In the genomic region with DNA sequence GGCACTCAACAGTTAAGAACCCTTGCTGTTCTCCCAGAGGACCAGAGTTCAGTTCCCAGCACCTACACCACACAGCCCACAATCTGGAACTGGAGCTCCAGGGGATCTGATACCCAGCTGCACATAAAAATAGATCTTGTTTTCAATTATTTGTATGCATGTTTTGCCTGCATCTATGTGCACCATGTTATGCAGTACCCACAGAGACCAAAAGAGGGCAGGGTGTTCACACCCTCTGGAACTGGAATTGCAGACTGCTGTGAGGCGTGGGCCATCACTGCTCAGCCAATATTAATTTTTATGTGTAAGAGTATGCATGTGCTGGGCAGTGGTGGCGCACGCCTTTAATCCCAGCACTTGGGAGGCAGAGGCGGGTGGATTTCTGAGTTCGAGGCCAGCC, we compare ENCODE assay signal across 8 mouse cellular contexts. TPM values are rescaled to one million over a fixed set of nuclear protein-coding genes. Genes with fewer than 3 reads are reported as not detected.
DNase-seq lines count a peak whose midpoint lies in the region; ATAC-seq lines count a peak whose summit lies in the region.

No protein-coding gene starts in this region.

- no peak for ATAC-seq in forebrain, embryonic 14.5 days
- ATAC-seq in forebrain, embryonic 13.5 days, result no peak

- H3K36me3 ChIP-seq in forebrain, embryonic 14.5 days (ENCODE audit: control insufficient read depth, insufficient read depth, low read length), result no peaks in the 10 kb centered on the region
- no peaks in the 10 kb centered on the region; the same call in 1 of the 2 replicates for H3K36me3 ChIP-seq in forebrain, embryonic 13.5 days (ENCODE audit: poor library complexity, severe bottlenecking)
- H3K36me3 ChIP-seq in splenic B cell, adult 2 months (ENCODE audit: control insufficient read depth, insufficient read depth, low read length, poor library complexity, severe bottlenecking), result no peaks in the 10 kb centered on the region

- 76% methylated on average over 5 of the region's 5 CpGs for WGBS in forebrain, embryonic 14.5 days
- 74% methylated on average over 5 of the region's 5 CpGs for WGBS in forebrain, embryonic 13.5 days

- H3K9me3 ChIP-seq in forebrain, embryonic 14.5 days (replicated peaks; ENCODE audit: control insufficient read depth, low read length), result no peaks in the 10 kb centered on the region
- H3K9me3 ChIP-seq in forebrain, embryonic 13.5 days (replicated peaks), result no peaks in the 10 kb centered on the region

- H3K4me1 ChIP-seq in forebrain, embryonic 14.5 days (ENCODE audit: control insufficient read depth, insufficient read depth, low read length), result peaks cover 4% of the 10 kb centered on the region
- peaks cover 7% of the 10 kb centered on the region for H3K4me1 ChIP-seq in forebrain, embryonic 13.5 days

- H3K4me2 ChIP-seq in forebrain, embryonic 14.5 days (ENCODE audit: low read length), result no peak overlapping the region
- H3K4me2 ChIP-seq in forebrain, embryonic 13.5 days, result no peak overlapping the region

- no peak overlapping the region for H3K9ac ChIP-seq in forebrain, embryonic 14.5 days (ENCODE audit: low read length)
- H3K9ac ChIP-seq in forebrain, embryonic 13.5 days, result no peak overlapping the region

- peak; percentile 31 for DNase-seq in forebrain, embryonic 14.5 days (ENCODE audit: low spot score)
- DNase-seq in 3T3-L1 (ENCODE audit: low read depth, low spot score), result peak; percentile 71
- DNase-seq in adrenal gland, postnatal 36 days, result peak; percentile 66 to 75
- DNase-seq in lung, adult 18-20 months, result peak; percentile 53 to 56
- DNase-seq in splenic B cell, adult 2 months (ENCODE audit: low read depth, low spot score), result peak; percentile 84
- no peak for DNase-seq in ovary, adult 18-20 months (ENCODE audit: low spot score)
- no peak for DNase-seq in urinary bladder, adult 2 months (ENCODE audit: low spot score)

- no peak overlapping the region for H3K4me3 ChIP-seq in forebrain, embryonic 14.5 days (ENCODE audit: low read depth, low read length)
- H3K4me3 ChIP-seq in forebrain, embryonic 13.5 days, result no peak overlapping the region

- no peaks in the 10 kb centered on the region for H3K27me3 ChIP-seq in forebrain, embryonic 14.5 days (replicated peaks; ENCODE audit: control insufficient read depth, insufficient read depth, low read length)
- H3K27me3 ChIP-seq in forebrain, embryonic 13.5 days, result no peaks in the 10 kb centered on the region
- no peaks in the 10 kb centered on the region for H3K27me3 ChIP-seq in splenic B cell, adult 2 months (ENCODE audit: control insufficient read depth, insufficient read depth, low read length, poor library complexity, severe bottlenecking)

- no peak overlapping the region for H3K27ac ChIP-seq in forebrain, embryonic 14.5 days (ENCODE audit: low read depth, low read length)
- H3K27ac ChIP-seq in forebrain, embryonic 13.5 days, result no peak overlapping the region

RNA-seq across cellular contexts. Expression of a gene that starts 4.6 kb away (rescaled TPM):
- polyA plus RNA-seq in forebrain, embryonic 14.5 days (2014; fragmentation: Nextera tagmentation; extraction: Ambion mirVana), result 22.1 and 32.1 TPM in 2 replicates
- polyA plus RNA-seq in forebrain, embryonic 13.5 days (2015; fragmentation: Nextera tagmentation; extraction: Ambion mirVana), result 21.3 and 24.4 TPM in 2 replicates
- total RNA-seq in adrenal gland, postnatal 36 days (2021), result 10 to 100 TPM; 39.8 to 43.3 TPM
- polyA plus RNA-seq in urinary bladder, adult 2 months (2012; rRNA removed), result 15.1 and 15.2 TPM in 2 replicates

RNA-seq across cellular contexts. Expression of a gene that starts 4.8 kb away (rescaled TPM):
- polyA plus RNA-seq in forebrain, embryonic 14.5 days (2014; fragmentation: Nextera tagmentation; extraction: Ambion mirVana), result 150 and 151 TPM in 2 replicates
- polyA plus RNA-seq in forebrain, embryonic 13.5 days (2015; fragmentation: Nextera tagmentation; extraction: Ambion mirVana), result 134 and 147 TPM in 2 replicates
- total RNA-seq in adrenal gland, postnatal 36 days (2021), result 10 to 100 TPM; 77.1 to 87.6 TPM
- polyA plus RNA-seq in urinary bladder, adult 2 months (2012; rRNA removed), result 78.6 and 81.3 TPM in 2 replicates

RNA-seq across cellular contexts. Expression of a gene that starts 40.7 kb away (rescaled TPM):
- 3.0 and 5.0 TPM in 2 replicates for polyA plus RNA-seq in forebrain, embryonic 14.5 days (2014; fragmentation: Nextera tagmentation; extraction: Ambion mirVana)
- polyA plus RNA-seq in forebrain, embryonic 13.5 days (2015; fragmentation: Nextera tagmentation; extraction: Ambion mirVana), result 1.9 and 2.7 TPM in 2 replicates
- total RNA-seq in adrenal gland, postnatal 36 days (2021), result 10 to 100 TPM in 1 of 2 experiments, 1 to 10 TPM in 1; 5.4 to 11.2 TPM
- 21.3 and 31.0 TPM in 2 replicates for polyA plus RNA-seq in urinary bladder, adult 2 months (2012; rRNA removed)

Comparison
In these comparisons a context has a peak if more than half of its experiments do, and no peak if none do; other contexts are left out.
1. DNase-seq: peak in forebrain, embryonic 14.5 days (single experiment), 3T3-L1 (single experiment), adrenal gland, postnatal 36 days (2 of 2), lung, adult 18-20 months (2 of 2) and splenic B cell, adult 2 months (single experiment); none in ovary, adult 18-20 months (single experiment) and urinary bladder, adult 2 months (single experiment).